Mouse (Mus musculus) heart, adult 2 months (tissue): ENCODE data around the gene Ms4a4d.

Source experiments
- CTCF ChIP-seq: fragments of 200-600 bp; IDR thresholded peaks from 2 replicates; pipeline ENCODE4 v1.8.1; 2022; ENCODE audit warnings: antibody characterized with exemption, mild to moderate bottlenecking, moderate library complexity
- EP300 ChIP-seq: fragments of 200-500 bp; IDR thresholded peaks from 2 replicates; pipeline ENCODE4 v1.6.1; 2011; ENCODE audit warnings: low read depth, low read length, control low read depth; ENCODE audit not compliant: insufficient read depth
- POLR2A ChIP-seq: fragments of 200-500 bp; IDR thresholded peaks from 2 replicates; pipeline ENCODE4 v1.6.1; 2011; ENCODE audit warnings: mild to moderate bottlenecking, low read depth, low read length, control low read depth; ENCODE audit not compliant: insufficient read depth

DNA sequence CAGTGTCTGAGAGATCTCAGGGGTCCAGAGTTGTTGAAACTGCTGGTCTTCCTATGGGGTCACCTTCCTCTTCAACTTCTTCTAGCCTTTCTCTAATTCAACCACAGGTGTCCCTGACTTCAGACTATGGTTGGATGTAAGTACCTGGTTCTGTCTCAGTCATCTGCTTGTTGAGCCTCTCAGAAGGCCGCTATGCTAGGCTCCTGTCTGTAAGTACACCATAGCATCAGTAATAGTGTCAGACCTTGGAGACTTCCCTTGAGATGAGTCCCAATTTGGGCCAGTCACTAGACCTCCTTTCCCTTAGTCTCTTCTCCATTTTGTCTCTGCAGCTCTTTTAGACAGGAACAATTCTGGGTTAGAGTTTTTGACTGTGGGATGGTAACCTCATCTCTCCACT lies 43.9 kb upstream of the Ms4a4d start:
- TF ChIP-seq CTCF (no peak), EP300 (no peak), POLR2A (no peak)
